Mouse (Mus musculus) liver, embryonic 15.5 days (tissue): ENCODE measurements at regions not wholly inside any gene's neighbourhood (a gene's known extent, or its start where the extent isn't known, plus 50 kb on each side); places are given as distances from the start of the nearest gene placed in this dataset.

Experiments used
- ATAC-seq: fragments of 200-750 bp; cut with Nextera tagmentation; 2 replicates; pipeline ENCODE4 v1.8.0; 2017; ENCODE audit warnings: moderate number of reproducible peaks, mild to moderate bottlenecking, moderate library complexity; ENCODE audit not compliant: insufficient read depth
- H3K27ac ChIP-seq: fragments of 300-500 bp; sonication (generic); replicated peaks from 2 replicates; pipeline ENCODE4 v1.5.1; 2015; ENCODE audit warnings: mild to moderate bottlenecking, inconsistent platforms
- H3K27me3 ChIP-seq: fragments of 300-500 bp; sonication (generic); 2 replicates; pipeline ENCODE4 v1.6.1; 2015; ENCODE audit warnings: mild to moderate bottlenecking, inconsistent platforms
- H3K36me3 ChIP-seq: fragments of 300-500 bp; sonication (generic); replicated peaks from 2 replicates; pipeline ENCODE4 v1.6.1; 2015; ENCODE audit warnings: moderate library complexity, mild to moderate bottlenecking, inconsistent platforms
- H3K4me1 ChIP-seq: fragments of 300-500 bp; sonication (generic); replicated peaks from 2 replicates; pipeline ENCODE4 v1.6.1; 2015; ENCODE audit warnings: inconsistent platforms
- H3K4me2 ChIP-seq: fragments of 300-500 bp; sonication (generic); 2 replicates; pipeline ENCODE4 v1.6.1; 2015; ENCODE audit warnings: moderate library complexity, mild to moderate bottlenecking, inconsistent platforms
- H3K4me3 ChIP-seq: fragments of 300-500 bp; sonication (generic); replicated peaks from 2 replicates; pipeline ENCODE4 v1.5.1; 2015; ENCODE audit warnings: mild to moderate bottlenecking, inconsistent platforms
- H3K9ac ChIP-seq: fragments of 300-500 bp; sonication (generic); 2 replicates; pipeline ENCODE4 v1.6.1; 2015; ENCODE audit warnings: moderate library complexity, mild to moderate bottlenecking, inconsistent platforms
- H3K9me3 ChIP-seq: fragments of 300-500 bp; sonication (generic); replicated peaks from 2 replicates; pipeline ENCODE4 v1.6.1; 2016; ENCODE audit warnings: inconsistent platforms
- WGBS: fragments of 180-500 bp; shearing (Covaris S2); methylation state at CpG from one replicate; pipeline ENCODE4 v1.1.7; 2015; ENCODE audit warnings: mixed read lengths; ENCODE audit not compliant: insufficient replicate concordance; 5-methylcytosine and 5-hydroxymethylcytosine counted together

DNA sequence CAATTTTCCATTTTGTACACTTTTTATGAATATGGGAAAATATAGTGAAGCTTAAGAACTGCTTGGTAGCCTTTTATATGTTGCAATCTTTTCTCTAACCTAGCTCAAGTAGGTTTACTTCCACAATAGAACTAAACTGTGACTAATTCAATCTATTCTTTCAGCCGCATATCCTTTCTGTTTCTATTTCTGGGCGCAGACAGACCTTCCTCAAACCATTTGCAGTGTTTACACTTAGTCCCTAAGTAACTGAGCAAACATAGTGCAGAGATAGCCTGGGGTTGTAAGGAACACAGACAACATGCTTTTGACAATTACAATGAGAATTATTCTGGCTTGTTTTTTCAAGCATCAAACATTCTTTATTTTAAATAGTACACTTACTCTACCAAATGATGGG lies 3435.1 kb upstream of the Gm7489 start:
- no peak overlapping the region for H3K27ac ChIP-seq
- no peak for ATAC-seq

DNA sequence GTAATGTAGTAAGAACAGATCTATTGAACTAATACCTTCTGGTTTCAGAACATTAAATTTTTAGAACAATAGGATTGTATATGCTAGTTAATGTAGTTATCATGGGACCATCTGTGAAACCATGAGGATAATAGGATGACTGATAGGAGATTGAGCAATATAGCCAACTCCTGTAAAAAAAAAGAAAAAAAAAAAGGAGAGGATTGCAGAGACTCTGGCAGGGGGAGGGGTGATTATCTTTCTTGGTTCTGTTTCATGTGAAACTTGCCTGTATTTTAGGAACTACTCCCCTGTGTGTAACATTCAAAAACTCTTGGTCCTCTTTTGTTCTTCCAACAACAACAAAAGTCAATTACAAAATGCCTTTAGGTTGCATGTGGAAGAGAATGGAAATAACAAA lies 3412.1 kb upstream of the Gm7489 start:
- H3K27ac ChIP-seq = no peak overlapping the region
- H3K4me3 ChIP-seq = no peak overlapping the region
- H3K9me3 ChIP-seq = no peaks in the 10 kb centered on the region
- H3K36me3 ChIP-seq = no peaks in the 10 kb centered on the region
- no peaks in the 10 kb centered on the region for H3K4me1 ChIP-seq
- no peak overlapping the region for H3K9ac ChIP-seq
- no peaks in the 10 kb centered on the region for H3K27me3 ChIP-seq
- no peak for ATAC-seq
- no peak overlapping the region for H3K4me2 ChIP-seq

More for the DNA sequence above, 3435.1 kb upstream of the Gm7489 start:
- Histone ChIP-seq H3K9ac (no peak overlapping the region), H3K36me3 (no peaks in the 10 kb centered on the region), H3K4me1 (no peaks in the 10 kb centered on the region), H3K9me3 (no peaks in the 10 kb centered on the region), H3K27me3 (no peaks in the 10 kb centered on the region), H3K4me2 (no peak overlapping the region), H3K4me3 (no peak overlapping the region)
- WGBS = 32% methylated on average over 2 of the region's 2 CpGs

DNA sequence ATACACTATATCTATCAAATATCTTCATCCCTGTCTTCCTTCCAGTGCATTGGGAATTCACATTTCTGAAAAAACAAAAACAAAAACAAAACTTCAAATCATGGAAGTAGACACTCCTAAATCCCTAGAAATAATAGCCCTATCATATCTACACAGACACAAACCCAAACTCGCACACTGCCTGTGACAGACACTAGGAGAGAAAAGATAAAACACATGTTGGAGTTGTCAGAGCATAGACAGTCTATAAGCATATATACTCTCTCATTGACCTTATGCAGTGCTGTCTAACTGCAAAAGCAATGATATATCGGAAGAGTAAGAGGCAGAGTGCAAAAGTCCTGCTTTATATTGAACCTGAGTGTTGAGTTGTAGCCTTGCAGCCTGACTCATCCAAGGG lies 3386.0 kb upstream of the Gm7489 start:
- Histone ChIP-seq H3K27me3 (no peaks in the 10 kb centered on the region), H3K4me2 (no peak overlapping the region), H3K9me3 (no peaks in the 10 kb centered on the region), H3K4me1 (0 out of 2 replicates have a peak, but pooled peaks cover 5% of the 10 kb centered on the region), H3K9ac (no peak overlapping the region), H3K27ac (no peak overlapping the region), H3K36me3 (no peaks in the 10 kb centered on the region), H3K4me3 (no peak overlapping the region)
- no peak for ATAC-seq
- 29% methylated on average over 2 of the region's 2 CpGs for WGBS

DNA sequence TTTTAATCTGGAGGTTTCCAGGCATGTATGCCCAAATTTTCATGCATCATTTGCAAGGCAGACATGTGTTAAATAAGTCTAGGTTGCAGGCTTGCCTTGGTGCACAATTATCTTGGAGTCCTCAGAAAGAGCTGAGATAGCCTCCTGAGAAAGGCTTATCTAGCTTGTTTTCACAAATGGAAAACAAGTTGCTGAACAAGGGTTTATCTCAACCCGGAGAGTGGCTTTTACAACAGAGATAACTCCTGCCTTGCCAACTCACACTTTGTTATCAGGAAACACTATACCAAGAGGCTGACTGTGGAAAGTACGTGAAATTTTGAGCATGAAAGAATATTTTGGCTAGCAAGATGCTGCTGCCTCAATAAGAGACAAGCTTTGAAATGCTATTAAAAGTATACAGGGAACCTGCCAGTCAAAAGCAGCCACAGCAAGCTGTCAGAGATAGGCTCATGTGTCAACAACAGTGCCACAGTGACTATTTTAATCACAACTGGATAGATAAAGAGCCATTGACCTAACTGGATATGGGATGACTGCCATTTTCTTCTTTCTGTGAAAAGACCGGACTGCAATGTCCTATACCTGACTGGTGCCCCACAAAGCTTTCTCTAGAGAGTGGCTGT lies 3376.6 kb upstream of the Gm7489 start:
- peak; percentile 88 for ATAC-seq
- Histone ChIP-seq H3K4me3 (no peak overlapping the region), H3K36me3 (no peaks in the 10 kb centered on the region), H3K4me1 (peaks cover 17% of the 10 kb centered on the region), H3K4me2 (peak overlapping the region; percentile 23; the same call in 1 of the 2 replicates), H3K9me3 (no peaks in the 10 kb centered on the region), H3K27ac (peak overlapping the region; percentile 73), H3K9ac (no peak overlapping the region), H3K27me3 (no peaks in the 10 kb centered on the region)
- 21% methylated on average over 3 of the region's 3 CpGs for WGBS

DNA sequence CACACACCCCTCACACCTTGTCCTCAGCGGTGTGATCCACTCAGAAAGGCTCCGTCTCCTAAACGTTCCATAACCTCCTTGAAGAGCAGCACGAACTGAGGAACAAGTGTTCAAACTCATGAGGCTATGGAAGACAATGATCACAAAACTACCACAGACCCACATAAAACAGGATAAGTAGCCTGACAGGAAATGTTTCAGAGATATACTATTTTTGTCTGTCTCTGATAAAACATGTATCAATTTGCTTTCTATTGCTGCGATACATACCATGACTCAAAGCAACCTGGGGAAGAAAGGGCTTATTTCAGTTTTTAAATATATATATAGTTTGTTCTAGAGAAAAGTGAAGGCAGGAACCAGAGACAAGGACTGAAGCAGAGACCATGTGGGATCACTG lies 3371.7 kb upstream of the Gm7489 start:
- Histone ChIP-seq H3K4me2 (no peak overlapping the region), H3K27ac (no peak overlapping the region), H3K9me3 (no peaks in the 10 kb centered on the region), H3K9ac (no peak overlapping the region), H3K27me3 (no peaks in the 10 kb centered on the region), H3K4me3 (no peak overlapping the region), H3K36me3 (no peaks in the 10 kb centered on the region), H3K4me1 (peaks cover 7% of the 10 kb centered on the region)
- WGBS = 53% methylated on average over 5 of the region's 5 CpGs
- ATAC-seq = no peak

DNA sequence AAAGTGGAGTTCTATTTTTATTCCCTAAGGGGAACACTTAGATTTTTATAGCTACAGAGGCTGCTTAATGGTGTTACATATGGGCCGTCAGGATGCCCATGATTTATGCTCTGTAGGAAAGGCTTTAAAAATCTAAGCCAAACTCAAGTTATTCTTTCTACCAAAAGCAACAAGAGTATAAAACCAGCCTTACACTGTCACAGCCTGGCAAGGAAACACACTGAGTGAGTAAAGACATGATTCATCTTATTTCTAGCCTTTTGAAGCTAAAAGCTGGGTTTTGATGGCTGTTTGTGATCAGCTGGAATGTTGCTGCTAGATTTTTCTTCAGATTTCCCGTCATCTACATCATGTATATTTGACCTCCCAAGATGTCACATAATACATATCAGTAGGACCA lies 3359.9 kb upstream of the Gm7489 start:
- Histone ChIP-seq H3K4me1 (no peaks in the 10 kb centered on the region), H3K36me3 (no peaks in the 10 kb centered on the region), H3K27me3 (no peaks in the 10 kb centered on the region), H3K4me3 (no peak overlapping the region), H3K9me3 (no peaks in the 10 kb centered on the region), H3K4me2 (no peak overlapping the region), H3K27ac (no peak overlapping the region), H3K9ac (no peak overlapping the region)
- 66% methylated on average over 2 of the region's 2 CpGs for WGBS
- ATAC-seq = no peak

DNA sequence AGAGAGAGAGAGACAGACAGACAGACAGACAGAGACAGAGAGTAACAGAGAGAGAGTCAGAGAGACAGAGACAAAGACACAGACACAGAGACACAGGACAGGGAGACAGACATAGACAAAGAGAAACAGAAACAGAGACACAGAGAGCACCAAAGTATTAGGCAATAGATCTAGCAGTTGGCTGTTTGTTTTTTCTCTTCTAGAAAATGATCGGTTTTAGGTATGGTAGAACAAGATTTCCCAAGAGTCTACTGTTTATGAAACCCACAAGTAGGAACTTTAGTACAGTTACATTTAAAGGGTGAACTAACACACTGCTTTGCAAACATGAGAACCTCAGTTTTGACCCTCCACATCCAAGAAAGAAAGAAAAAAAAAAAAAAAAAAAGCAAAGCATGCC lies 3350.2 kb upstream of the Gm7489 start:
- Histone ChIP-seq H3K9me3 (no peaks in the 10 kb centered on the region), H3K4me3 (no peak overlapping the region), H3K4me2 (no peak overlapping the region), H3K27ac (no peak overlapping the region), H3K4me1 (no peaks in the 10 kb centered on the region), H3K9ac (no peak overlapping the region), H3K36me3 (no peaks in the 10 kb centered on the region), H3K27me3 (no peaks in the 10 kb centered on the region)
- no peak for ATAC-seq
- WGBS = 72% methylated on average over 1 of the region's 1 CpGs

DNA sequence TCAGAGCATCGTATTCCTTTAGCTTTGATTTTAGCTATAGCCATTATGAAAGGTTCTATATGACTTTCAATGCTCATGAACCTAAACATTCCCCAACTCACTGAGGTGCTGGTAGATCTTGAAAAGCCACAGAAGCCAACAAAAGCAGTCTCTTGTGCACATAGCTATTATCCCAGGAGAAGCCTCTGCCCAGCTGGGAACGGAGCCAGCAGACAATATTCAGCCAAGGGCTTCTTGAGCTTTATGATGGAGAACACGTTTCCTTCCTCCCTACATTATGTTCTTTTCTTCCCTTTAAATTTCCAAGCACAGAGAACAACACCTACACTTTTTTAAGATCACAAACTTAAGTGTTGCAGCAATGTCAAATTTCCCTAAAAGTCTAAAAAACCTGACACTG lies 3321.1 kb upstream of the Gm7489 start:
- no peaks in the 10 kb centered on the region for H3K9me3 ChIP-seq
- no peak overlapping the region for H3K4me3 ChIP-seq
- 66% methylated on average over 3 of the region's 3 CpGs for WGBS
- H3K36me3 ChIP-seq = no peaks in the 10 kb centered on the region
- H3K4me1 ChIP-seq = no peaks in the 10 kb centered on the region
- H3K27ac ChIP-seq = no peak overlapping the region
- no peak overlapping the region for H3K9ac ChIP-seq
- no peak for ATAC-seq
- H3K4me2 ChIP-seq = no peak overlapping the region
- no peaks in the 10 kb centered on the region for H3K27me3 ChIP-seq

DNA sequence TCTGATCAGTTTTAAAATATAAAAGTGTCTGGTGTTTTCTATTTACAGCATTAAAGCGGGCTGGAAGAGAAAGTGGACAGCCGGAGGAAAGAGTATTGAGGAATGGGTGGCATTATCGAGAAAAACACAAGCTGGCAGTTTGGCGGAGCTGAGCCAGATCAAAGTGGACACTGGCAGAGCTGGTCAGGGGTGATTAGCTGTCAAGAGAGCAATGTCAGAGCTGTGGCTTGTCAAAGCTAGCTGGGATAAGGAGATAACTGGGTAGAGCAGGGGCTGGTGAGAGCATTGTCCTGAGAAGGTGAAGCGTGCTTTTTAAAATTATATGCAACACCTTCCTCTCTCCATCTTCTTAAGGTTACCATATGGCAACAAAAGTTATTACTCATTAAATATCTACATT lies 3303.9 kb upstream of the Gm7489 start:
- H3K9ac ChIP-seq = no peak overlapping the region
- H3K27me3 ChIP-seq = no peaks in the 10 kb centered on the region
- H3K36me3 ChIP-seq = no peaks in the 10 kb centered on the region
- 67% methylated on average over 5 of the region's 5 CpGs for WGBS
- no peaks in the 10 kb centered on the region for H3K9me3 ChIP-seq
- ATAC-seq = no peak
- no peak overlapping the region for H3K27ac ChIP-seq
- H3K4me2 ChIP-seq = no peak overlapping the region
- H3K4me3 ChIP-seq = no peak overlapping the region
- H3K4me1 ChIP-seq = no peaks in the 10 kb centered on the region

DNA sequence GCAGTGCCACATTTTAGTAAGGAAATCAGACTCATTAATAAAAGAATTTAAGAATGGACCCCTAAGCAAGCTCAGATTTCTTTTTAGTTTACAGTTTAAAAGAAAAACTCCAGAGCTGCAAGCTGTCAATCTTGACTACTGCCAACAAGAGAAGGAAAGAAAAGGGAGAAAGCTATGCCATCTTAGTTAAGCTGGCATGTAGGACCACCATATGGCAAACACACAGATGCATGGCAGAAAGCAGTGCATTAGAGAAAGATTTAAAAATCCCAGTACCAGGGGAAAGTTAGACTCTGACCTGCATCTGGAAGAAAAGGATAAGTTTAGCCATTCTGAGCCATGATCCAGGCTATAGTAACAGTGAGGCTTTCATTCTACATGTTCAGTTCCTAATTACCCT lies 3300.8 kb upstream of the Gm7489 start:
- Histone ChIP-seq H3K4me1 (no peaks in the 10 kb centered on the region), H3K9ac (no peak overlapping the region), H3K27me3 (no peaks in the 10 kb centered on the region), H3K4me3 (no peak overlapping the region), H3K27ac (no peak overlapping the region), H3K4me2 (no peak overlapping the region), H3K36me3 (no peaks in the 10 kb centered on the region), H3K9me3 (no peaks in the 10 kb centered on the region)
- ATAC-seq = no peak

DNA sequence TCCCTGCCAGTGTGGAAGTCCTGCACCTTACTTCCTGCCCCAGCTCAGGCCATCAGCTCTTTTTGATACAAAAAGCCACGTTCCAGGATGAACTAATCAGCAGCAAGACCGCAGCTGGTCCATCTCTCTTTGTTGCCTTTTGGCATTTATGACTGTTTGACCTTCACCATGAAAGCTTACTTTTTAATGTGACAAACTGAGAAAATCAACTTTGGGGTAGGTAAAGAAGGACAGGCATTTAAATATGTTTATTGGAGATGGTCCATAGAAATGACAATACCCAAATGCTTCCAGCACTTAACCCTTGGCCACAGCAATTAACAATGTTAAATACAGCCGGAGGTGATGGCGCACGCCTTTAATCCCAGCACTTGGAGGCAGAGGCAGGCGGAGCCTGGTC lies 3299.2 kb upstream of the Gm7489 start:
- WGBS = 63% methylated on average over 6 of the region's 6 CpGs

More for the DNA sequence above, 3299.2 kb upstream of the Gm7489 start:
- Histone ChIP-seq H3K9me3 (no peaks in the 10 kb centered on the region), H3K4me1 (no peaks in the 10 kb centered on the region), H3K36me3 (no peaks in the 10 kb centered on the region), H3K4me2 (no peak overlapping the region), H3K27me3 (no peaks in the 10 kb centered on the region), H3K4me3 (no peak overlapping the region), H3K27ac (no peak overlapping the region), H3K9ac (no peak overlapping the region)
- no peak for ATAC-seq
